Mouse (Mus musculus): ENCODE data around the gene Efcab14. TPM values are rescaled to one million over a fixed set of nuclear protein-coding genes. Genes with fewer than 3 reads are reported as not detected.
A peak's percentile ranks its signal among the peaks of the same experiment; 100 is the strongest.

Gene Efcab14
- polyA plus RNA-seq, 1 experiment, result 27.9 TPM

GRCm38 (mm10) chr4:115731588-115732222 is 5.8 kb upstream of the Efcab14 start:
- no peak overlapping the region for H3K4me3 ChIP-seq (ENCODE audit: insufficient read depth, low read depth, low read length)
- H3K36me3 ChIP-seq (ENCODE audit: control insufficient read depth, insufficient read depth, low read length), result no peaks in the 10 kb centered on the region
- DNase-seq, result peak; percentile 79
- no peaks in the 10 kb centered on the region for H3K27me3 ChIP-seq (replicated peaks; ENCODE audit: control insufficient read depth, insufficient read depth, low read length)
- no peak for TF ChIP-seq POLR2A (IDR thresholded peaks at IDR 0.05; ENCODE audit: low read depth, low read length)
- TF ChIP-seq CTCF (conservative IDR thresholded peaks at IDR 0.05; ENCODE audit: insufficient read depth, insufficient read length, low read depth, low read length), result peak; percentile 94
- H3K27ac ChIP-seq (ENCODE audit: insufficient read depth, low read depth, low read length), result no peak overlapping the region
- H3K4me1 ChIP-seq (ENCODE audit: control insufficient read depth, insufficient read depth, low read length), result peaks cover 3% of the 10 kb centered on the region; the same call in 1 of the 2 replicates
- 21% methylated on average over 7 of the region's 7 CpGs for WGBS

DNA sequence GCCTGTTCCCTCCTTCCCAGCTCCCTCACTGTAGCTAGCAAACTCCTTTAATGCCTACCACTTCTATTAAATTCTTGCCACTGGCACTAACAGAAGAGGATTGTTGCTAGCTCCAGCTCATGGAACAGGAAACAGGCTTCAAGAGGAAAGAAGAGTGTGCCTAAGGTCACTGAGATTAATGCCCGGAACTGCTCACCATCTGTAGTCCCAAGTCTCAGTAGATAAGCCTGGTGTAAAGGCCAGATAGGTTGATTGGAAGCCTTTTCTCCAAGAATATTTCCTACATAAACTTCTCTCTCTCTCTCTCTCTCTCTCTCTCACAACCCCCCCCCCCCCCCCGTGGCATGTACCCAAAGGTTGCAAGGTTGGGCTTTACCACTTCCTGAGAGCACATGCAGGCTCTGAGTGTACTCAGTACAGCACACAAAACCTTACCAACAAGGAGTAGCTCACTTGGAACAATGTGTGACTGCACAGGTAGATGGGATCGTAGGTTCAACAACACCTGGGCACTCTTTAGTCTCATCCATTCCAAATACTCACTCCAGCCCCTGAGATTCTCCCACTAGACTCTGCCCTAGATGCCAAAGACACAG is 5.2 kb upstream of the Efcab14 start:
- WGBS, result 44% methylated on average over 3 of the region's 3 CpGs

DNA sequence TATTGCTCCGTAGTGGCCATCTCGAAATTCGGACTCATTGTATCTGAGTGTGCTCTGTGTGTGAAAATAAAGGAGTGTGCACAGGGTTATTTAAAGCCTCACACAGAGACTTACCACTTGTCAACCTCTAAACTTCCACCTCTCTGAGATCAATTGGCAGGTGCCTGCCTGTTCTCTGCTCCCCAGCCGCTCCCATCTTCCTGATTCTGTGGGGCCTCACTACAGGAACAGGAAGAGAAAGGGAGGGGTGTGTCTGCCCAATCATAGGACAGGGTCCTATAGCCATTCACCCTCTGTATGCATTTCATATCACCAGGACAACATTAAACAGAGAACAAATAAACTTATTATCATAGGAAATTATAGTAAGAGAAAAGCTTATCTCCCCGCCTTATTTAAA is 3.8 kb upstream of the Efcab14 start:
- WGBS, result 71% methylated on average over 5 of the region's 5 CpGs
- Histone ChIP-seq H3K27me3 (replicated peaks; ENCODE audit: control insufficient read depth, insufficient read depth, low read length) (no peaks in the 10 kb centered on the region), H3K27ac (ENCODE audit: insufficient read depth, low read depth, low read length) (no peak overlapping the region), H3K4me1 (ENCODE audit: control insufficient read depth, insufficient read depth, low read length) (peaks cover 8% of the 10 kb centered on the region; the same call in 1 of the 2 replicates), H3K36me3 (ENCODE audit: control insufficient read depth, insufficient read depth, low read length) (no peaks in the 10 kb centered on the region), H3K4me3 (ENCODE audit: insufficient read depth, low read depth, low read length) (no peak overlapping the region)
- no peak for DNase-seq
- no peak for TF ChIP-seq POLR2A (IDR thresholded peaks at IDR 0.05; ENCODE audit: low read depth, low read length)
- TF ChIP-seq CTCF (conservative IDR thresholded peaks at IDR 0.05; ENCODE audit: insufficient read depth, insufficient read length, low read depth, low read length), result no peak

More for the DNA sequence above, 5.2 kb upstream of the Efcab14 start:
- no peaks in the 10 kb centered on the region for H3K27me3 ChIP-seq (replicated peaks; ENCODE audit: control insufficient read depth, insufficient read depth, low read length)
- H3K27ac ChIP-seq (ENCODE audit: insufficient read depth, low read depth, low read length), result no peak overlapping the region
- no peak for TF ChIP-seq POLR2A (IDR thresholded peaks at IDR 0.05; ENCODE audit: low read depth, low read length)
- TF ChIP-seq CTCF (conservative IDR thresholded peaks at IDR 0.05; ENCODE audit: insufficient read depth, insufficient read length, low read depth, low read length), result no peak
- H3K4me3 ChIP-seq (ENCODE audit: insufficient read depth, low read depth, low read length), result no peak overlapping the region
- no peak for DNase-seq
- no peaks in the 10 kb centered on the region for H3K36me3 ChIP-seq (ENCODE audit: control insufficient read depth, insufficient read depth, low read length)
- H3K4me1 ChIP-seq (ENCODE audit: control insufficient read depth, insufficient read depth, low read length), result peaks cover 3% of the 10 kb centered on the region; the same call in 1 of the 2 replicates

DNA sequence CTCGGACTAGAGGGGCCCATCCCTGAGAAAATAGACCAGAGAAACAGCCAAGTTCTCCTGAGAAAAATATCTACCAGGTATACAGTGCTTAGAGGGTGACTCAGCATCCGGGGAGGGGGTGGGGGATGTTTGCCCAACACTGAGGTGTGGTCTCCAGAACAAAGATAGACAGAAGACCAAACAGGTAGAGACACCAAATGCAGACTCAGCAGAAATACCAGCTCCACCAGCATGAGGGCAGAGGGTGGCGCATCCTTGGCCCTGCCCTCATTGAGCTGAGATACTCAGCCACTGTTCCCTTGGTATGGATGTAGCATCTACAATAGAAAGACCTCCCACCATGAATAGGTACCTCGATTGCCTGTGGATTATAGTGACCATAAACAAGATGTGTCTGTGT is 2.7 kb upstream of the Efcab14 start:
- peaks cover 10% of the 10 kb centered on the region for H3K4me1 ChIP-seq (ENCODE audit: control insufficient read depth, insufficient read depth, low read length)
- H3K27ac ChIP-seq (ENCODE audit: insufficient read depth, low read depth, low read length), result no peak overlapping the region
- DNase-seq, result no peak
- no peak for TF ChIP-seq CTCF (conservative IDR thresholded peaks at IDR 0.05; ENCODE audit: insufficient read depth, insufficient read length, low read depth, low read length)
- no peak for TF ChIP-seq POLR2A (IDR thresholded peaks at IDR 0.05; ENCODE audit: low read depth, low read length)
- no peaks in the 10 kb centered on the region for H3K36me3 ChIP-seq (ENCODE audit: control insufficient read depth, insufficient read depth, low read length)
- no peaks in the 10 kb centered on the region for H3K27me3 ChIP-seq (replicated peaks; ENCODE audit: control insufficient read depth, insufficient read depth, low read length)
- 68% methylated on average over 4 of the region's 4 CpGs for WGBS
- H3K4me3 ChIP-seq (ENCODE audit: insufficient read depth, low read depth, low read length), result no peak overlapping the region

GRCm38 (mm10) chr4:115738481-115738985 is 989 bp downstream of the Efcab14 start:
- no peak for TF ChIP-seq CTCF (conservative IDR thresholded peaks at IDR 0.05; ENCODE audit: insufficient read depth, insufficient read length, low read depth, low read length)
- no peak for TF ChIP-seq POLR2A (IDR thresholded peaks at IDR 0.05; ENCODE audit: low read depth, low read length)
- peaks cover 13% of the 10 kb centered on the region for H3K4me1 ChIP-seq (ENCODE audit: control insufficient read depth, insufficient read depth, low read length)
- H3K36me3 ChIP-seq (ENCODE audit: control insufficient read depth, insufficient read depth, low read length), result no peaks in the 10 kb centered on the region; the same call in 1 of the 2 replicates
- DNase-seq, result no peak
- H3K27ac ChIP-seq (ENCODE audit: insufficient read depth, low read depth, low read length), result no peak overlapping the region
- no peaks in the 10 kb centered on the region for H3K27me3 ChIP-seq (replicated peaks; ENCODE audit: control insufficient read depth, insufficient read depth, low read length)
- peak overlapping the region; percentile 15; the same call in 1 of the 2 replicates for H3K4me3 ChIP-seq (ENCODE audit: insufficient read depth, low read depth, low read length)
- WGBS, result 33% methylated on average over 13 of the region's 13 CpGs

DNA sequence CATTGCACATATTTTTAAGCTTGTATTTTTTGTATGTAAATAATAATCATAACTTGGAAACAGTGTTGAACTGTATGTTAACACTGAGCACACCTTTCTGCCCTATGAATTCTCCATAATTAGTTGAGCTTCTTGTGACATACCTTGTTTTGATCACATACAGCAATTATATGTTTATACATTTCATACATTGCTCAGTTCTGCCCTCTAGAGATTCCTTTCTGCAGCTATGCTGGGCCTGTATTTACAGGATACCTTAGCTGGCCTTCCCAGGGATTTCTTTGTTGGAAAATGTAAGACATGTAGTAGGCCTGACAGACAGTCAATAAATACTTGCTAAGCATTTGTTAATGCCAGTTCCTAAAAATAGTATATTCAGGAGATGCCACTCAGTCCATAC is 5.1 kb downstream of the Efcab14 start:
- no peak for TF ChIP-seq CTCF (conservative IDR thresholded peaks at IDR 0.05; ENCODE audit: insufficient read depth, insufficient read length, low read depth, low read length)
- no peak for TF ChIP-seq POLR2A (IDR thresholded peaks at IDR 0.05; ENCODE audit: low read depth, low read length)
- H3K36me3 ChIP-seq (ENCODE audit: control insufficient read depth, insufficient read depth, low read length), result peaks cover 1% of the 10 kb centered on the region; the same call in 1 of the 2 replicates
- peaks cover 13% of the 10 kb centered on the region for H3K4me1 ChIP-seq (ENCODE audit: control insufficient read depth, insufficient read depth, low read length)
- no peaks in the 10 kb centered on the region for H3K27me3 ChIP-seq (replicated peaks; ENCODE audit: control insufficient read depth, insufficient read depth, low read length)
- no peak for DNase-seq
- H3K4me3 ChIP-seq (ENCODE audit: insufficient read depth, low read depth, low read length), result no peak overlapping the region
- no peak overlapping the region for H3K27ac ChIP-seq (ENCODE audit: insufficient read depth, low read depth, low read length)

GRCm38 (mm10) chr4:115743096-115743495 is 5.6 kb downstream of the Efcab14 start:
- no peak for DNase-seq
- TF ChIP-seq CTCF (conservative IDR thresholded peaks at IDR 0.05; ENCODE audit: insufficient read depth, insufficient read length, low read depth, low read length), result no peak
- H3K36me3 ChIP-seq (ENCODE audit: control insufficient read depth, insufficient read depth, low read length), result peaks cover 1% of the 10 kb centered on the region; the same call in 1 of the 2 replicates
- no peaks in the 10 kb centered on the region for H3K27me3 ChIP-seq (replicated peaks; ENCODE audit: control insufficient read depth, insufficient read depth, low read length)
- no peak overlapping the region for H3K4me3 ChIP-seq (ENCODE audit: insufficient read depth, low read depth, low read length)
- peaks cover 13% of the 10 kb centered on the region for H3K4me1 ChIP-seq (ENCODE audit: control insufficient read depth, insufficient read depth, low read length)
- H3K27ac ChIP-seq (ENCODE audit: insufficient read depth, low read depth, low read length), result no peak overlapping the region
- 85% methylated on average over 4 of the region's 4 CpGs for WGBS

Measured in kidney, adult 2 months (tissue).